Mouse (Mus musculus) splenic B cell, adult 2 months (primary cell): ENCODE data around the gene C2cd2.
A peak's percentile ranks its signal among the peaks of the same experiment; 100 is the strongest.

Source experiments
- DNase-seq: peaks from one replicate; pipeline ENCODE4 v3.0.0-alpha.2; 2011; ENCODE audit warnings: low read depth, low spot score
- H3K27me3 ChIP-seq: 2 replicates; pipeline ENCODE4 v1.6.1; 2012; ENCODE audit warnings: mild to moderate bottlenecking, low read length, moderate library complexity, mixed read lengths; ENCODE audit not compliant: control insufficient read depth, poor library complexity, insufficient read depth, severe bottlenecking
- H3K36me3 ChIP-seq: 2 replicates; pipeline ENCODE4 v1.6.1; 2012; ENCODE audit warnings: mild to moderate bottlenecking, low read length, moderate library complexity, mixed read lengths; ENCODE audit not compliant: control insufficient read depth, poor library complexity, insufficient read depth, severe bottlenecking

Gene C2cd2

DNA sequence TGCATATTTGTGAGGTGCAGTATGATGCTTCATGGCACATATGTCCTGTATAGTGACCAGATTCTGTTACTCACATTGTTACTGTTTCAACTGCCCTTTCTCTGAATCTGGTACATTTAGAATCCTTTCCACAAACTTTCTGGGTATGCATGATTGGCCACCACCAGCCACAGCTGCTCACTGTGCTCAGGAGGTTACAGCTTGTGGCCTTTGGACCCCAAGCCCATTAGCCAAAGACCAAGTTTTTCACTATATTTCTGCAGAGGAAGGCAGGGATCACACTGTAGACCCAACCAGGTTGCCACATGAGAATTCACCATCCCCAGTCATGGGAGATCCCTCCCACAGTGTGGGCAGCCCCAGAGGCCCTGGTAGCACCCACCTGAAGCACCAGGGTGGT, 79.5 kb downstream of the C2cd2 start:
- Histone ChIP-seq H3K36me3 (no peaks in the 10 kb centered on the region), H3K27me3 (no peaks in the 10 kb centered on the region)
- DNase-seq = no peak

DNA sequence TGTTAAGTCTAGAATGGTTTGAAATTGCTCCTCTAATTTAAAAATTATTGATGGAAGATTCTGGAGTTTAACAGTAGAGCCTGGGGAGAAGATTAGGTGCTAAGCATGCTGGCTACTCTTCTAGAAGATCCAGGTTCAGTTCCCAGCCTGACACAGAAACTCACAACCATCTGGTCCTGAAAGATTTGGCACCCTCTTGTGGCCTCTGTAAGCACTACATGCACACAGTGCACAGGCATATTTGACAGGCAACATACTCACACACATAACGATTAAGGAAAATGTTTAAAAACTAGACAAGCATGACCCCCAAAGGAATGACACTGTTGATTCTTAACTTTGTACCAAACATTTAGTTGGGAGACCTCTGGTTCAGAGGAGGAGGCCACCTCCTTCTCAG, 83.3 kb downstream of the C2cd2 start:
- peak; percentile 73 for DNase-seq
- Histone ChIP-seq H3K36me3 (peaks cover 3% of the 10 kb centered on the region; the same call in 1 of the 2 replicates), H3K27me3 (no peaks in the 10 kb centered on the region)

DNA sequence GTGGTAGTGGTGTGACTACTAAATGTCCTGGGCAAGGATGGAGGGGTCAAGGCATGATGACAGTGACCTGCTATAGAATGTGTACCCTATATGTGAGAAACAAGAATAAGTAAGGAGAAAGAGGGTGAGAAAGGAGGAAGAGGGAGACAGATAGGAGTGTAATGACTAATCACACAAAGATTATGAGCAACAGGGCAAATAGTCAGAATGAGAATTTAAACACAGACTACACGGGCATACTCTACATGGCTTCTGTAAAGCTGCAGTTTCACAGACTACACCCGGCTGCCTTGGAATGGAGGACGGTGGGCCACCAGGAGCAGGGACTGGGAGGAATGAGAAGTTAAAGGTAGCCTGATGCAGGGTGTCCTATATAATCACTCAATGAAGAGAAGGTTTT, 84.9 kb downstream of the C2cd2 start:
- no peaks in the 10 kb centered on the region for H3K27me3 ChIP-seq
- no peak for DNase-seq
- peaks cover 3% of the 10 kb centered on the region for H3K36me3 ChIP-seq

DNA sequence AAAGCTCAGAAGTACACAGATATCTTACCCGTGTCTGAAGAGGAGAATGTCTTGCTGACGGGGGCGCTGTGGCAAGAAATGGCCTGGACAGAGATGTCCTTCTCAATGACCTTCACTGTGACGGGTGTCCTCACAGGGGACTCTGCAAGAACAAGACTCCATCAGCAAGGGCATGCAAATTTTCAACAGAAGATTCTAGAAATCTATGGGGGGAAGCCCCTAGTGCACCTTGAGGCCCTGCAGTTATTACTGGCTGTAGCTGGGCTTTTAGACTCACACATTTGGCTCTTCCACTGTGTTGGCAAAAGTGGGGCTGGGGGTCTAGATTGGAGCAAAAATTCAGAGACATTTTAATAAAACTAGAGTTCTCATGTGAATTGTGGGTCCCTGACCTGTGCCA, 87.3 kb downstream of the C2cd2 start:
- DNase-seq = no peak
- Histone ChIP-seq H3K27me3 (no peaks in the 10 kb centered on the region), H3K36me3 (peaks cover 3% of the 10 kb centered on the region)

GRCm38 (mm10) chr16:97874376-97874775, 88.0 kb downstream of the C2cd2 start:
- Histone ChIP-seq H3K27me3 (no peaks in the 10 kb centered on the region), H3K36me3 (peaks cover 3% of the 10 kb centered on the region)
- DNase-seq = no peak

GRCm38 (mm10) chr16:97872657-97873056, 89.7 kb downstream of the C2cd2 start:
- H3K27me3 ChIP-seq = no peaks in the 10 kb centered on the region
- DNase-seq = no peak
- peaks cover 3% of the 10 kb centered on the region for H3K36me3 ChIP-seq

DNA sequence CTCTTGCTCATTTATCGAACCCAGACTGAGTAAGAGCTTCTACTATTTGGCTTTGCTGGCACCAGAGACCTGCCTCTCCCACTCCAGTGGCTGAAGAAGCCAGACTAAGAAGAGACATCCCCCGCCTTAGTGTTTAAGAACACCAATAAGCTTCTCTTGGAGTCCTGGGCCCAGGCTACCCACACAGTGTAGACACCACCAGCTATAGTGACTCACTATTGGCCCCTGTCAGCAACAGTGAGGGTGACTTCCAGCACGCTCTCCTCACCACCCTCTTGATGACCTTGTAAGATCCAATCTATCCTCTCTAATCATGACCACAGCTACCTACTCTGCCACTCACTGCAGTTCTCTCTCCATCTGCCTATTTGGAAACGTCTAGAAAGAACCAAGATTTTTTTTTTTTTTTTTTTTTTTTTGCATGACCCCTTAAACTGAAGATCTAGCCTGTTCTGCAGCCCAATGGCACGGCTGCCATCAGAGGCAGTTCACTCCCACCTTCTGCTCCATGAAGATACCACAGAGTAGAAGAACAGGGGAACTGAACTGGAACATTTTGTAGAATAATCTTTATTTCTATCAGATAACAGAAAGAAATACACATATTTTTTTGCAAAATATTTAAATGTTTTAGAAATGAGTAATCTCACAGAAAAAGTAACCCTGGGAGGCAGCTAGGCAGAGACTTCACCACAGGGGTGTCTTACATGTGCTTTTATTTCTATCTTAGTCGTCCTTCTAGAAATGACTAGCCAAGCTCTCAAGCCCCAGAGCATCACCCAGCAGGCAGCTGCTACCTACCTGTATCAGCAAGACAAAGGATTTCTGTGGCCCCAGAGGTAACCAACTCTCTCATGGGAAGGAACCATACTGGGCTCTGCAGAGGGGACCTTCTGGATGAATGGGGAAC, 93.0 kb downstream of the C2cd2 start:
- DNase-seq = no peak
- no peaks in the 10 kb centered on the region; the same call in 1 of the 2 replicates for H3K36me3 ChIP-seq
- H3K27me3 ChIP-seq = no peaks in the 10 kb centered on the region

DNA sequence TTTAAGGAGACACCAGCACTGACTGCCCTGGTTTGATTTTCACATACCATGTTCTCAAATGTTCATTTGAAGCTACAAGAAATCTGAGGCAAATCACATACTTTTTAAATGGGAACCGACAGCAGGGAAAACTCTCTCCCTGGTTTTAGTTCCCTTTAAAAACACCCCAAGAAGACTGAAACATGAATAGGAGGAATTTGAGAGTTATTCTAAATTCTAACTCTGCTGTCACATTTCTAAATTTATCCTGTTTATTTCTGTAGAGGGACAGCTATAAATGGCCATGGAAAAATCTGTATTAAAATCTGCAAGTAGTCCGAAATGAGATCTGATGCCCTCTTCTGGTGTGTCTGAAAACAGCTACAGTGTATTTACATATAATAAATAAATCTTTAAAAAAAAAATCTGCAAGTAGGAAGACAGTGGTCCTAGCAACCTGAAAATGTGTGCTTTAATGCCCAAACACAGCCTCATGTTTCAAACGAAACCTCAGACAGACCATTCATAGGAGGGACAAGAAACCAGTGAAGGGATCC, 98.4 kb downstream of the C2cd2 start:
- Histone ChIP-seq H3K36me3 (no peaks in the 10 kb centered on the region), H3K27me3 (no peaks in the 10 kb centered on the region)
- no peak for DNase-seq

DNA sequence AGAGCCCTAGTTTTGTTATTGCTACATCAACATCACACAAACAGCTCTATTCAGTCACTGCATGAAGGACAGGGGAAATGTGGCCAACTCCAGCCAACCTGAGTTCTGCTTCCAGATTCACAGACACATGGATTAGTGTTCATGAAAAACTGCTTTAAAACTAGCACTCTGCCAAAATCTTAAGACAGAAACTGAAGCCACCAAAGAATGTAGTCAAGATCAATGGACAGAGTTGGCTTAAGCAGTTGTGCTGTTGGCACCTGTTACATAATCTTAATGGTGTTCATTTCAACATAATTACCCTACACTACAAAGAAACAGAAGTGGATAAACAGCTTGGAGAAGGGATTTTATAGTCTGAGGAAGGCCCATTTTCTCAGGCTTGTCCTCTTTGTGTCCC, 106.3 kb downstream of the C2cd2 start:
- H3K27me3 ChIP-seq = no peaks in the 10 kb centered on the region; the same call in 1 of the 2 replicates
- no peak for DNase-seq
- no peaks in the 10 kb centered on the region for H3K36me3 ChIP-seq

- peak; percentile 80 for DNase-seq
- H3K27me3 ChIP-seq = no peaks in the 10 kb centered on the region; the same call in 1 of the 2 replicates
- H3K36me3 ChIP-seq = no peaks in the 10 kb centered on the region
Observed at GRCm38 (mm10) chr16:97851741-97852319, 110.6 kb downstream of the C2cd2 start, which contains the start of gene Prdm15. Prdm15 (minus strand) TSS chr16:97851850.

DNA sequence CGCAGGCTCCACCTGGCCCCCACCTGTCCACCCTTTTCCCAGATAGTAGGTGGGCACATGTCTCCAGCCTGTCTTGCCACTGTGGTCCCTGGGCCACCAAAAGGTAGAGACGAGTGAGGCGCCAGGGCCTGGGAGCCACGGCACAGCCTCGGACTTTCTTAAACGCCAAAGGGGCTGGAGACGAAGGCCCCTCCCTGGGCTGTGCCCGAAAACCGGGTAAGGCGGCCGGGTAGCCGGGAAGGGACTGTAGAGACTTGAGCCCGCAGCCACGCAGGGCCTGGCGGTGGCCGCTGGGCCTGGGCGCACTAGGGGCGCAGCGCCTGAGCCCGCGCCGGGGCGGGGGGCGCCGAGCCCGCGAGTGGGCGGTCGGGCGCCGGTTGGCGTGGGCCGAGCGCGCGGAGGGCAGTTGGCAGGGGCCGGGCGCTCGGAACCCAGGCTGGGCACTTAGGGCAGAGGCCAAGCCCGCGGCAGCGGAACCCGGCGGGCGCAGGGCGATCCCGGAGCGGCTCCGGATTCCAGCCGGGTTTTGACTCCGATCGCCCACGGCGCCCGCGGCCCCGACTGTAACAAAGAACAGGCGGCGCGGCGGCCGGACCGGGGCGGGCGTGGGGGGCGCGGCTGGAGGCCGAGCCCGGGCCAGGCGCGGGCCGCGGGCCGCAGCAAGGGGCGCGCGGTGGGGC, 111.2 kb downstream of the C2cd2 start:
- Histone ChIP-seq H3K27me3 (no peaks in the 10 kb centered on the region; the same call in 1 of the 2 replicates), H3K36me3 (no peaks in the 10 kb centered on the region)
- DNase-seq = peak; percentile 81

DNA sequence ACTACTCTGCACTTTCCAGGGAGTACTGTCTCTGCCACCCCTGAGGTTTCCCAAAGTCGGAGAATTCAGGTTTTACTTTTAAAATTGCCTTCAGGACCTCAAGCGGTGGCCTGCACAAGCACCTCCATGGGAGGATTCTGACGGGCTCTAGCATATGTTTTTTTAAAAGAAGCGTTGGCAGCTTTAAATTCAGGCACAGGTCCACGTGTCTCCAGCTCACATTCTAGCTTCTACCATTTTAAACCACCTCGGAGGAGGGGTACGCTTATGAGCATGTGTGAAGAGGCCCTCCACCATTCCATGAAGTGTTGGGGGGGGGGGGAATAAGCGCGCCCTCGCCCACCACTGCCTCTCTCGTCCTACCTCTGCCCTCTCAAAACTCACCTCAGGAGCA, 111.7 kb downstream of the C2cd2 start:
- Histone ChIP-seq H3K27me3 (no peaks in the 10 kb centered on the region; the same call in 1 of the 2 replicates), H3K36me3 (no peaks in the 10 kb centered on the region)
- DNase-seq = no peak

DNA sequence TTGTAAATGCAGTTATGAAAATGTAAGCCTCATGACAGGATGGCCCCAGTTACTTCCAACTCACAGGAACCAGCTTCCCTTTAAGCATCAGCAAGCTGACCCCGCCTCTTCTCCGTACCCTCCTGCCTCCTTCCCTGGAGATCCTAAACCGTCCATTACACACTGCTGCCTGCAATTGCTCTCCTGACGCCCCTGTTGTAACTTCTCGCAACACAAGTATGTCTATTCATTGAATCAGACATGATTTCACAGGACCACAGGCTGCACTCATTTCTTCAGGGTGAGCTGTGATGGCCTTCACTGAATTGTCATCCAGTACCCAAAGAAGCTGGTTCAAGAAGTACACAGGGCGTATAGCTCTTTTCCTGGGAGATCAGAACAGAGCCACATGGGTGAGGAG, 113.6 kb downstream of the C2cd2 start:
- no peaks in the 10 kb centered on the region for H3K27me3 ChIP-seq
- DNase-seq = no peak
- H3K36me3 ChIP-seq = no peaks in the 10 kb centered on the region

GRCm38 (mm10) chr16:97844967-97845937, 117.1 kb downstream of the C2cd2 start:
- no peaks in the 10 kb centered on the region; the same call in 1 of the 2 replicates for H3K36me3 ChIP-seq
- no peaks in the 10 kb centered on the region for H3K27me3 ChIP-seq
- peak; percentile 60 for DNase-seq
